25 mouse cellular contexts compared by ENCODE assay signal in the genomic region with DNA sequence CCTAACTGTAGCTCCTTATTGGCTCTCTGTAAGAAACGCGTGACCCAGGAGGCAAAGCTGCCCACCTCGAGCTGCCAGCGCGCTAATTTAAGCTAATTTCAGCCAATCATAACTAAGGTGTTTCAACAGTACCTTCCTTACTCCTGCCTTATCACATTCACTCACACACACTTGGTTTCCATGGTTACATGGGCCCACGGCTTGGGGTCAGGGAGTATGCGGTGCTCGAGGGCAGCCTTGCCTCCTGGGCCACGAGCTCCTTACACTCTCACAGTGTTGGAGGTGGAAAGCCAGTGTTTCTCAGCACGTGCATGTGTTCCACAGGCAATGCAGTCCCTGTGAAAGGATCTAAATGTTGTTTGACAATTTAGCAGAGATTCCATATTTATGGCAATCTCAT. TPM values are rescaled to one million over a fixed set of nuclear protein-coding genes. Genes with fewer than 3 reads are reported as not detected.
"Had no signal": no experiment of that assay in that cellular context is flagged by ENCODE, and none has a peak within 500 bp of the region (broad histone marks: within the 10 kb centered on the region; RNA-seq: fewer than 3 reads in every experiment).

No protein-coding gene starts in this region.

- H3K4me3 ChIP-seq: kidney, embryonic 15.5 days; limb, embryonic 12.5 days; limb, embryonic 15.5 days; myocyte; neural tube, embryonic 13.5 days had no signal

- ATAC-seq: liver, postnatal 0 days; lung, postnatal 0 days had no signal

- H3K9ac ChIP-seq: kidney, embryonic 15.5 days; limb, embryonic 12.5 days; limb, embryonic 15.5 days; liver, embryonic 14.5 days; liver, postnatal 0 days; lung, embryonic 14.5 days; neural tube, embryonic 13.5 days had no signal

- H3K4me2 ChIP-seq: kidney, embryonic 15.5 days; limb, embryonic 12.5 days; limb, embryonic 15.5 days; liver, embryonic 11.5 days; lung, embryonic 14.5 days; neural tube, embryonic 13.5 days had no signal

- H3K4me1 ChIP-seq: limb, embryonic 12.5 days; limb, embryonic 15.5 days; neural tube, embryonic 13.5 days had no signal

- H3K9me3 ChIP-seq: kidney, embryonic 15.5 days; limb, embryonic 12.5 days; limb, embryonic 15.5 days; neural tube, embryonic 13.5 days had no signal

- H3K27ac ChIP-seq: kidney, embryonic 15.5 days; limb, embryonic 12.5 days; limb, embryonic 15.5 days; liver, embryonic 14.5 days; macrophage; neural tube, embryonic 13.5 days; stomach, postnatal 0 days had no signal

- DNase-seq: kidney, adult 8-10 months; kidney, postnatal 10 days; kidney, postnatal 36 days; left cerebral cortex, postnatal 4 days; liver, postnatal 0 days; lung, embryonic 14.5 days; right cerebral cortex, adult 18-20 months; right cerebral cortex, postnatal 14 days; right cerebral cortex, postnatal 4 days; thymus, adult 2 months; thymus, postnatal 14 days; thymus, postnatal 4 days had no signal

- H3K27me3 ChIP-seq: kidney, embryonic 15.5 days; limb, embryonic 12.5 days; limb, embryonic 15.5 days; neural tube, embryonic 13.5 days had no signal

RNA-seq across cellular contexts. Expression of a gene that starts 25.2 kb away (rescaled TPM):
- total RNA-seq: megakaryocyte, adult 5-6 weeks; monocyte, adult 5-6 weeks; neutrophil, adult 5-6 weeks had no signal
- polyA plus RNA-seq: macrophage had no signal

RNA-seq across cellular contexts. Expression of a gene that starts 53.2 kb away (rescaled TPM):
- polyA plus RNA-seq: macrophage had no signal
